Mouse (Mus musculus) midbrain, embryonic 16.5 days (tissue): Measurements from ENCODE around the gene Vmn1r114. TPM values are rescaled to one million over a fixed set of nuclear protein-coding genes. Genes with fewer than 3 reads are reported as not detected.
"Not testable (repeated sequence)": the region's sequence is repeated elsewhere in the genome, so short reads cannot be mapped to it uniquely, and the experiment has no call there.

Source experiments
- ATAC-seq: fragments of 200-750 bp; cut with Nextera tagmentation; 2 replicates; pipeline ENCODE4 v1.8.0; 2017; ENCODE audit warnings: moderate TSS enrichment
- H3K27ac ChIP-seq: fragments of 300-500 bp; sonication (generic); 2 replicates; pipeline ENCODE4 v1.5.1; 2014; ENCODE audit warnings: mild to moderate bottlenecking, low read length, mixed read lengths
- H3K27me3 ChIP-seq: fragments of 300-500 bp; sonication (generic); 2 replicates; pipeline ENCODE4 v1.6.1; 2014; ENCODE audit warnings: low read depth, low read length, mixed read lengths; ENCODE audit not compliant: control insufficient read depth, insufficient read depth
- H3K36me3 ChIP-seq: fragments of 300-500 bp; sonication (generic); 2 replicates; pipeline ENCODE4 v1.6.1; 2014; ENCODE audit warnings: mild to moderate bottlenecking, low read length, moderate library complexity, mixed read lengths; ENCODE audit not compliant: control insufficient read depth, insufficient read depth
- H3K4me1 ChIP-seq: fragments of 300-500 bp; sonication (generic); 2 replicates; pipeline ENCODE4 v1.6.1; 2014; ENCODE audit warnings: mild to moderate bottlenecking, low read length, mixed read lengths; ENCODE audit not compliant: control insufficient read depth, insufficient read depth
- H3K4me2 ChIP-seq: fragments of 300-500 bp; sonication (generic); 2 replicates; pipeline ENCODE4 v1.6.1; 2014; ENCODE audit warnings: mild to moderate bottlenecking, low read length, mixed read lengths
- H3K4me3 ChIP-seq: fragments of 300-500 bp; sonication (generic); 2 replicates; pipeline ENCODE4 v1.5.1; 2014; ENCODE audit warnings: low read depth, mild to moderate bottlenecking, low read length, moderate library complexity, mixed read lengths
- H3K9ac ChIP-seq: fragments of 300-500 bp; sonication (generic); 2 replicates; pipeline ENCODE4 v1.6.1; 2014; ENCODE audit warnings: low read depth, low read length, mixed read lengths
- H3K9me3 ChIP-seq: fragments of 300-500 bp; sonication (generic); replicated peaks from 2 replicates; pipeline ENCODE4 v1.6.1; 2014; ENCODE audit warnings: mild to moderate bottlenecking, low read length, mixed read lengths; ENCODE audit not compliant: control insufficient read depth, poor library complexity, severe bottlenecking
- WGBS: fragments of 180-500 bp; shearing (Covaris S2); extraction: QIAGEN DNeasy Blood & Tissue Kit; methylation state at CpG from one replicate; pipeline ENCODE4 v1.1.7; 2014; 5-methylcytosine and 5-hydroxymethylcytosine counted together
- polyA plus RNA-seq: library from polyadenylated mRNA; unstranded; fragments of >200 nt; fragmentation: Nextera tagmentation; extraction: Ambion mirVana; gene quantifications from 2 replicates; pipeline ENCODE4 v1.2.1, GENCODE M21; 2015

Gene Vmn1r114
- not detected in 2 replicates for polyA plus RNA-seq

DNA sequence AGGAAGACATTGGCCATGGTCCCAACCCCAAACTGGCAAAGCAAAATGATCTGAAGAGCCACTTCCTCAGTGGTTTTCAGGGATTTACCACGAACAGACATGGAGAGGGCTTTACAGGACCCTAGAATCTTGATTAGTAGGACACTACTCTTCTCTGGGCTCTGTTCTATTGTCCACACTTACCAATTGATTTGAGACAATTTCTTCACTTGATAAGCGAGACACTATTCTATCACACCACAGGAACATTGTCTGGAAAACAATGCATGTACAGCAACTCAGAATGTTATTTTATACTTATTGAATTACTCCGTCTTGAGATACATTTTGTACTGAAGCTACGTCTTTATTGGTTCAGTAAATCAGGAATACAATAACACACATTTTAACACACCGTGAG, at the start of gene Vmn1r114:
Gene Vmn1r114 (minus strand): TSS at position 101 of the 400 bp plus-strand sequence.
- not testable (repeated sequence) for H3K4me3 ChIP-seq, H3K4me2 ChIP-seq, H3K27me3 ChIP-seq, ATAC-seq, H3K9me3 ChIP-seq, H3K9ac ChIP-seq, H3K4me1 ChIP-seq, H3K27ac ChIP-seq, H3K36me3 ChIP-seq
- no CpG with 5 or more reads among the region's 5 CpGs for WGBS

DNA sequence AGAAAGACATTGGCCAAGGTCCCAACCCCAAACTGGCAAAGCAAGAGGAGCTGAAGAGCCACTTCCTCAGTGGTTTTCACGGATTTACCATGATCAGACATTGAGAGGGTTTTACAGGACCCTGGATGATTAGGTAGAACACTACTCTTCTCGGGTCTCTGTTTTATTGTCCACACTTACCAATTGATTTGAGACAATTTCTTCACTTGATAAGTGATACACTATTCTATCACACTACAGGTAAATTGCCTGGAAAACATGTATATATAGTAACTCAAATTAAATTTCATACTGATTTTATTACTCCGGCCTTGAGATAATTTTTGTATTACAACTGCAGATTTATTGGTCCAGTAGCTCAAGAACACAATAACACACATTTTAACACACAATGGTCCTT, 32.9 kb upstream of the Vmn1r114 start, which contains the start of gene Vmn1r115:
Gene Vmn1r115 (minus strand): TSS at position 101 of the 400 bp plus-strand sequence.
- H3K36me3 ChIP-seq, ATAC-seq: not testable (repeated sequence)
- WGBS: 100% methylated on average over 1 of the region's 3 CpGs

DNA sequence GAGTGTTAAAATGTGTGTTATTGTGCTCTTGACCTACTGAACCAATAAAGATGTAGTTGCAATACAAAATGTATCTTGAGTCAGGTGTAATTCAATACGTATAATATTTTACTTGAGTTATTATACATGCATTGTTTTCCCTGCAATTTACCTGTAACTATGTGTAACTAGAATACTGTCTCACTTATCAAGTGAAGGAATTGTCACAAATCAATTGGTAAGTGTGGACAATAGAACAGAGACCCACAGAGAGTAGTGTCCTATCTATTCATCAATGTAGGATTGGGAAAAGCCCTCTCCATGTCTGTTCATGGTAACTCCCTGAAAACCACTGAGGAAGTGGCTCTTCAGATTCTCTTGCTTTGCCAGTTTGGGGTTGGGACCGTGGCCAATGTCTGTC, 25.0 kb downstream of the Vmn1r114 start, which contains the start of gene Vmn1r113:
Gene Vmn1r113 (plus strand): TSS at position 301 of the 400 bp plus-strand sequence.
- not testable (repeated sequence) for ATAC-seq, H3K9me3 ChIP-seq, H3K27ac ChIP-seq, H3K9ac ChIP-seq, H3K4me3 ChIP-seq, H3K27me3 ChIP-seq, H3K4me2 ChIP-seq, H3K4me1 ChIP-seq, H3K36me3 ChIP-seq
- WGBS: 52% methylated on average over 2 of the region's 2 CpGs

More for the DNA sequence above, 32.9 kb upstream of the Vmn1r114 start, which contains the start of gene Vmn1r115:
- not testable (repeated sequence) for H3K27me3 ChIP-seq, H3K4me2 ChIP-seq, H3K9me3 ChIP-seq, H3K27ac ChIP-seq, H3K4me3 ChIP-seq, H3K9ac ChIP-seq, H3K4me1 ChIP-seq

DNA sequence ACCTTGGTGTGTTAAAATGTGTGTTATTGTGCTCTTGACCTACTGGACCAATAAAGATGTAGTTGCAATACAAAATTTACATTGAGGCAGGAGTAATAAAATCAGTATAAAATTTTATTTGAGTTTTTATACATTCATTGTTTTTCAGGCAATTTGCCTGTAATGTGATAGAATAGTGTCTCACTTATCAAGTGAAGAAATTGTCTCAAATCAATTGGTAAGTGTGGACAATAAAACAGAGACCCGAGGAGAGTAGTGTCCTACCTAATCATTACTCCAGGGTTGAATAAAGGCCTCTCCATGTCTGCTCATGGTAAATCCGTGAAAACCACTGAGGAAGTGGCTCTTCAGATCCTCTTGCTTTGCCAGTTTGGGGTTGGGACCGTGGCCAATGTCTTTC, 41.1 kb downstream of the Vmn1r114 start, which contains the start of gene Vmn1r112:
Gene Vmn1r112 (plus strand): TSS at position 301 of the 400 bp plus-strand sequence.
- not testable (repeated sequence) for H3K27ac ChIP-seq, H3K9ac ChIP-seq, H3K4me2 ChIP-seq, H3K36me3 ChIP-seq, H3K9me3 ChIP-seq, ATAC-seq, H3K27me3 ChIP-seq, H3K4me3 ChIP-seq, H3K4me1 ChIP-seq
- no CpG with 5 or more reads among the region's 3 CpGs for WGBS

Other genes starting within 250 kb of the Vmn1r114 start
- not detected in 2 replicates for gene Gm4141, start 235.9 kb downstream of the Vmn1r114 start, polyA plus RNA-seq
- gene Gm4513, start 213.2 kb downstream of the Vmn1r114 start, polyA plus RNA-seq: not detected in 2 replicates
- not detected in 2 replicates for gene Vmn1r107, start 143.3 kb downstream of the Vmn1r114 start, polyA plus RNA-seq
- not detected in 2 replicates for gene Vmn1r111, start 109.0 kb downstream of the Vmn1r114 start, polyA plus RNA-seq
- gene Gm10668, start 81.6 kb downstream of the Vmn1r114 start, polyA plus RNA-seq: not detected in 2 replicates
- not detected in 2 replicates for gene Vmn1r112, start 41.0 kb downstream of the Vmn1r114 start, polyA plus RNA-seq
- gene Vmn1r113, start 24.9 kb downstream of the Vmn1r114 start, polyA plus RNA-seq: not detected in 2 replicates
- not detected in 2 replicates for gene Vmn1r115, start 32.8 kb upstream of the Vmn1r114 start, polyA plus RNA-seq
- gene Vmn1r116, start 60.1 kb upstream of the Vmn1r114 start, polyA plus RNA-seq: not detected in 2 replicates
- gene Vmn1r117, start 71.9 kb upstream of the Vmn1r114 start, polyA plus RNA-seq: not detected in 2 replicates
- gene Vmn1r118, start 100.2 kb upstream of the Vmn1r114 start, polyA plus RNA-seq: not detected in 2 replicates
- not detected in 2 replicates for gene Vmn1r119, start 200.3 kb upstream of the Vmn1r114 start, polyA plus RNA-seq
- not detected in 2 replicates for gene Vmn1r120, start 241.6 kb upstream of the Vmn1r114 start, polyA plus RNA-seq